In the genomic region with DNA sequence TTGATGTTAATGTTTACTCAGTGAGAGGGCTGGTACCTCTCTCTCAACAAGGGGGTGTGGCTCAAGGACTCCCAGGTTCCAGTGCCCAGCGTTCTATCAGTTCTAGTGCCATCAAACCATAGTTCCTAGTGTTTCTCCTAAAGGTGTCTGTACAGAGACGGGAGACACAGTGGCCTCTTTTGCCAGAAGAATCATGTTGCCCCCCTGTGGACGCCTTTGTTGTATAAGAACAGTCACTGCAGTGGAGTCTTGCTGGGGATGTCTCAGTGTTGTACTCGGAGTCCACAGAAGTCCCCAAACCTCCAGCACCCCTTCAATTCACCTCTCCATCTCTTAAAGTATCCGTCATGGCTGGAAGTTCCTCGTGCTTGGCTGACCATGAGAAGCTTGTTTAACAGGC, we compare ENCODE assay signal across 15 mouse cellular contexts.
DNase-seq lines count a peak whose midpoint lies in the region; ATAC-seq and TF ChIP-seq lines count a peak whose summit lies in the region.
"Had no signal": no experiment of that assay in that cellular context is flagged by ENCODE, and none has a peak within 500 bp of the region (broad histone marks: within the 10 kb centered on the region; RNA-seq: fewer than 3 reads in every experiment).

No protein-coding gene starts in this region.

- H3K36me3 ChIP-seq in kidney, embryonic 15.5 days = no peaks in the 10 kb centered on the region
- H3K36me3 ChIP-seq: liver, embryonic 12.5 days had no signal

- no peak overlapping the region for H3K4me3 ChIP-seq in kidney, embryonic 15.5 days (replicated peaks)
- no peak overlapping the region for H3K4me3 ChIP-seq in cerebellum, adult 2 months (replicated peaks; ENCODE audit: insufficient read depth, low read depth, low read length)
- H3K4me3 ChIP-seq: liver, embryonic 12.5 days had no signal

- no peaks in the 10 kb centered on the region for H3K9me3 ChIP-seq in kidney, embryonic 15.5 days (replicated peaks)
- H3K9me3 ChIP-seq: liver, embryonic 12.5 days had no signal

- H3K27me3 ChIP-seq in kidney, embryonic 15.5 days = no peaks in the 10 kb centered on the region
- H3K27me3 ChIP-seq in cerebellum, adult 2 months (ENCODE audit: control insufficient read depth, insufficient read depth, low read length) = no peaks in the 10 kb centered on the region
- H3K27me3 ChIP-seq: liver, embryonic 12.5 days had no signal

- DNase-seq in embryo, embryonic 10.5 days (ENCODE audit: low spot score) = peak; percentile 28
- no peak for DNase-seq in embryo, embryonic 10 days (ENCODE audit: low spot score)
- DNase-seq in kidney, adult 18-20 months = no peak
- peak; percentile 47 for DNase-seq in 3T3-L1 (ENCODE audit: low read depth, low spot score)
- DNase-seq in embryo, embryonic 9.5 days (ENCODE audit: extremely low spot score) = peak; percentile 12
- no peak for DNase-seq in cerebellum, adult 2 months
- no peak for DNase-seq in ovary, postnatal 14 days (ENCODE audit: low spot score)
- DNase-seq: adrenal gland, postnatal 14 days; cerebellum, postnatal 36 days; heart, adult 18-20 months; kidney, postnatal 10 days; right cerebral cortex, postnatal 25 days had no signal

- TF ChIP-seq POLR2A in cerebellum, adult 2 months (IDR thresholded peaks at IDR 0.05; ENCODE audit: borderline replicate concordance, insufficient read depth, low read length) = no peak

- no peak overlapping the region for H3K27ac ChIP-seq in kidney, embryonic 15.5 days
- H3K27ac ChIP-seq in cerebellum, adult 2 months (ENCODE audit: insufficient read depth, low read length) = no peak overlapping the region
- H3K27ac ChIP-seq: liver, embryonic 12.5 days had no signal

- ATAC-seq in kidney, embryonic 15.5 days (replicated peaks; ENCODE audit: low FRiP score) = peak; percentile 26; the same call in 1 of the 2 replicates
- ATAC-seq: hindbrain, embryonic 16.5 days; liver, embryonic 12.5 days had no signal

- WGBS in kidney, embryonic 15.5 days = 21% methylated on average over 6 of the region's 6 CpGs
- WGBS in cerebellum, adult 2 months = 33% methylated on average over 6 of the region's 6 CpGs

- TF ChIP-seq CTCF in cerebellum, adult 2 months (IDR thresholded peaks at IDR 0.05; ENCODE audit: borderline replicate concordance, insufficient read depth, low read depth, low read length) = no peak

- H3K4me1 ChIP-seq in kidney, embryonic 15.5 days = peaks cover 27% of the 10 kb centered on the region
- H3K4me1 ChIP-seq in cerebellum, adult 2 months (ENCODE audit: control insufficient read depth, insufficient read depth, low read length) = no peaks in the 10 kb centered on the region
- H3K4me1 ChIP-seq: liver, embryonic 12.5 days had no signal

- H3K4me2 ChIP-seq in kidney, embryonic 15.5 days = no peak overlapping the region
- H3K4me2 ChIP-seq: liver, embryonic 12.5 days had no signal

- H3K9ac ChIP-seq in kidney, embryonic 15.5 days = no peak overlapping the region
- H3K9ac ChIP-seq: liver, embryonic 12.5 days had no signal

Comparison
In these comparisons a context has a peak if more than half of its experiments do, and no peak if none do; other contexts are left out.
1. DNase-seq: peak in embryo, embryonic 10.5 days (single experiment), 3T3-L1 (single experiment) and embryo, embryonic 9.5 days (single experiment); none in embryo, embryonic 10 days (single experiment), kidney, adult 18-20 months (single experiment), cerebellum, adult 2 months (0 of 2) and ovary, postnatal 14 days (single experiment).